Mouse (Mus musculus): ENCODE measurements around the gene Gm49630. TPM values are rescaled to one million over a fixed set of nuclear protein-coding genes. Genes with fewer than 3 reads are reported as not detected.

The Gm49630 gene
- not detected for polyA plus RNA-seq (2012; fragmentation: generic; extraction: Trizol)

DNA sequence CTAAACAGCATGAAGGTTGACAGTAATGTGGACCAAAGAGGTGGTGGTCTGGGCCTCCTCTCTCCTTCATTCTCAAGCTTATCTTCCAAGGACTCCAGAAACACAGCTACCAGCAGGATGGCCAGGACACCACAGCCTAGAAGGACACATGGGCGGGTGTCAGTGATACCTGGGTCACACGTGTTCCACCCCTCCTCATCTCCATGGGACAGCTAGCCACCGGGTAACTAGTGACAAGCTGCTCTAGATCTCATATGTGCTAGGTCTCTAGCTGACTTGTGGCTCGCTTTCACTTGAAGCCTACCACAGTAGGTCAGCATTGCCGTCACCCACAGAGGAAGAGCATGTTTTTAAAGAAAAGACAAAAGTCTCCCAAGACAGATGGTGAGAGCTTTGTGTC is at the start of gene Gm49630:
Gene Gm49630 (minus strand): TSS at position 101 of the 400 bp plus-strand sequence.

DNA sequence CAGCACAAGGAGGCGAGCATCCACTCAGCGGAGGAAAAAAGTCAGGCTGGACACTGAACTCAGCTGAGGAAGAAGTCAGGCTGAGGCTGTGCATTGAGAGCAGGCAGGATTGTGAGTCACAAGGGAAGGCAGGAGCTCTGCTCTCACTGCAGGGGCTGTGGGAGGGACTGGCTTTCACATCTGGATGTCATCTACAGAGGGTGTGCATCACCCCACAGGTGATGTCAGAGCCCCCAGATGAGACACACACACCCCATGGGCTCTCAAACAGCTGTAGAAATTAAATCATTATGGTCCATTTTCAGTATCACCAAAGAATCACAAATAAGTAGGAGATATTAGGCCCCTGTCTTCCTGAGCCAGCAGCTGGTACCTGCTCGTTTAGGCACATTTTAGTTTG is 13.6 kb upstream of the Gm49630 start, which contains the start of gene Unc93a2:
Gene Unc93a2 (minus strand): TSS at position 101 of the 400 bp plus-strand sequence.

DNA sequence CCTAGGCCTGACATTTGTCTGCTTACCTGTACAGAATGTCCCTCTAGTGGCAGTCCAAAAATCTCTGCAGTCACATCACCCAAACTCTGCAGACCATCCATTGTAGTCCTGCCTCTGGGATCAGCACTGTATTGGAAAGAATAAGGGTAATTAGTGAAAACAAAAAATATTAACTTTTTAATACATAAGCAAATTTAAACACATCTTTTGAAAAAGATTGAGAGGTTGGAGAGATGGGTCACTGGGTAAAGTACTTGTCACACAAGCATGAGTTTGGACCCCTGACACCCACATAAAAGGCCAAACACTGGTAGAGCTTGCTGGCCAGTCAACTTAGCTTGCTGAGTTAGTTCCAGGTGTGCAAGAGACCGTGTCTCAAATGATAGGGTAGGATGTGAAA is 19.2 kb downstream of the Gm49630 start, which contains the start of gene Ttll2:
Gene Ttll2 (minus strand): TSS at position 101 of the 400 bp plus-strand sequence.

GRCm38 (mm10) chr17:7324346-7324745 is 47.4 kb downstream of the Gm49630 start, which contains the start of gene Tcp10a:
TSS of gene Tcp10a (plus strand) at chr17:7324646.

Other genes with a start within 250 kb of the Gm49630 start
- gene Rps6ka2, start 201.9 kb downstream of the Gm49630 start, polyA plus RNA-seq (2012; fragmentation: generic; extraction: Trizol) = 1 to 10 TPM; 3.6 to 4.2 TPM
- gene Tcp10a, start 47.3 kb downstream of the Gm49630 start, polyA plus RNA-seq (2012; fragmentation: generic; extraction: Trizol) = not detected
- gene Ttll2, start 19.3 kb downstream of the Gm49630 start, polyA plus RNA-seq (2012; fragmentation: generic; extraction: Trizol) = not detected
- not detected for gene Unc93a2, start 13.5 kb upstream of the Gm49630 start, polyA plus RNA-seq (2012; fragmentation: generic; extraction: Trizol)